Mouse (Mus musculus) G1E-ER4 (cell line): ENCODE measurements around the gene Crybb2. TPM values are rescaled to one million over a fixed set of nuclear protein-coding genes. Genes with fewer than 3 reads are reported as not detected.

Source experiments
- GATA1 ChIP-seq: IDR thresholded peaks from one replicate; pipeline ENCODE4 v1.8.0; 2012; ENCODE audit warnings: low read length, inconsistent platforms
- polyA plus RNA-seq: library from polyadenylated mRNA; stranded (reverse); fragments of >175 nt; gene quantifications from 2 replicates; pipeline ENCODE4 v1.2.3, GENCODE M21; 2012

Gene Crybb2
- polyA plus RNA-seq, 1 experiment, result not detected

DNA sequence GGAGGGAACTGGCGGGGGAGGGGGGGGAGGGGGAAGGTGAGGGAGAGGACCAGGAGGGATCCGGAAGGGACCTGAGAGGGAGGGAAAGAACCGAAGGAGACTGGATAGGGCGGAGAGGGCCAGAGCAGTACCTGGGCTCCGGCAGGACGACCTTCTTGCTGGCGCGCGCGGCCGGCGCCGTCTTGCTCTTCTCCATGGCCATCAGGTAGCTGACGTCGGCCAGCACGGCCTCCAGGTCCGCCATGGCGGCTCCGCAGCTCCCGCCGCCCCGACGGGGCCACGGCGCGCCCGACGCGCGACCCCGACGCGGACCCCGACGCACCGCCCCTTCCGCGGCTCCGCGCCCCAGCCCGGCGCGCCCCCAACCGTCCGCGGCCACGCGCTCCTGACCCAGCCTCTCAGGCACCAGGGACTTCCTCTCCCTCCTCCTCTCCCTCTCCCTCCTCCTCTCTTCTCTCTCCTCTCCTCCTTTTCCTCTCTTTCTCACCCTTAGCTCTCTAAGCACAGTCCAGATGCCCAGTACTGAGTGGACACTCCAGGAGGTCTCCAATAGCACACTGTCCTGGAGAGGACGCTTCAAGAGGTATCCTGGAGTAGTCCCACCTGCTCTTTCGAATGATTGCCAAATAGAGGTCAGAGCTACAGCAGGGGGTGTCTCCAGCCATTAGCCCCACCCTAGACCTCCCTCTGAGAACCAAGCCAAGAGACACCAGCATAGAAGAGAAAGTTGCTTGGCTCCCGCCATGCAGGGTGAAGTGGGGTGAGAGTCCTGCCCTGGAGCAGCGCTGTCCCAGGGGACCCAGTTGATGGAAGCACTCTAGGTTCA is 54.5 kb downstream of the Crybb2 start, which contains the start of gene Grk3:
Grk3 (minus strand) TSS at position 556 of the 826 bp plus-strand sequence.
- no peak for TF ChIP-seq GATA1

DNA sequence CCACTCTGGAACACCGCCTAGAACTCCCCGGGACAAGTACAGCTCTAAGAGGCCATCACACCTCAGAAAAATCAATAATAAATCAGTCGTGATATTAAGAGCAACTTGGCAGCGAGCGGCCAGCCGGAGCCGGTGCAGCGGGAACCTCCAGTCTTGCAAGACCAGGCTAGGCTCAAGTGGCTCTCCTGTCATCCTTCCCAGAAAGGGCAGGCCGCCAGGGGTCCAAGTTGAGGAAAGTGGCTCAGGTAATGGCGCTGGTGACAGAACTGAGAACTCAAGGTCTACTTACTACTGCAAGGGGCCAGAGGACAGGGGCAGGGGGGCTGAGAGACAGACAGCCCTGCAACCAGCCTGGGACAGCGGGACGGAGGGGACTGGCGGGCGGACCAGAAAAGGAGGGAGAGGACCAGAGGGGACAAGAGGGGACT is 55.1 kb downstream of the Crybb2 start:
- TF ChIP-seq GATA1, result no peak

DNA sequence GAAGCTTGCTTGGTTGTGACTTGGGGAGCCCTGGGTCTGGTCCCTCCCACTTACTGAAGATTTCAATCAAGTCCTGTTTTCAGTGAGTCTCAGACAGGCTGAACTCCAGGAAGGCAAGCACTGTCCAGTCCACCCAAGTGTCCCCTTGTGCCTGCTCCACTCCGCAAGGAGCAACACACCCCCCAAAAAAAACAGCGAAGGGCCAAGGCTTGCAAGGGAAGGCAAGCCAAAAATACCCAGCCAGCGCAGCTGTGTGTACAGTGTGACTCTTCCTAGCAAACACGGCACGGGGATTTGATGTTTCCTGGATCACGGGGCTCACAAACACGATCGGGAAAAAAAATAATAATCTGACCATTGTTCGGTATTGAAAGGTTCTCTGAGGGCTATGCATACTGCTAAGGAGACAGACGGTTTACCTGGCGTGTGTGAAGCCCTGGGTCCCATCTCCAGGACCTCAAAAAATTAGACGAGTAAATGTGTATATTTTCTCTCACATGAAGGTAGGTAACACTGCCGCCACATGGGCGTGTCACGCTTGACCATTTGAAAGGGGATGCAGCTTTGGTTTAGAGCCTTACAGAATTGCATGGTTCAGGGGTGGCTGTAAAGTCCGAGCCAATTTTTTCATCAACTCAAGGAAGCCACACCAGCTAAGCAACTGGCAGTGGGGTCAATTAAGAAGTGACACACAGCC is 55.7 kb downstream of the Crybb2 start:
- TF ChIP-seq GATA1, result no peak

DNA sequence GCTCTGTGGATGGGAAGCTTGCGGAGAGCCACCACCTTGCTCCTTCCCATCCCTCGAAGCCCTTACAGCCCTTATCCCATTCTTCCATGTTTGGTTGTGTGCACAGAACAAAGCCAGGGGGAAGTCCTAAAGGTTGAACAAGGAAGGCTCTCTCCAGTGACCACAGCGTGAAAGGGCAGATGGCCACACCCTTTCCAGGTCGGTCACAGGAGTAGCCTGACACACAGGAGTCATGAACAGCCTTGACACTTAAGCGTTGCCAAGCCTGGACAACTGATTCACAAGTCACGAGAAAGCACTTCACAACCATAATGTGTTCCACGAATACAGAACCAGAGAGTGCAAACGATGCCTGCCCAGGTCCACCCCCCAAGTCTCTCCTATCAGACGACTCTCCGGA is 58.0 kb downstream of the Crybb2 start:
- no peak for TF ChIP-seq GATA1

GRCm38 (mm10) chr5:113009183-113009820 is 60.6 kb downstream of the Crybb2 start:
- no peak for TF ChIP-seq GATA1

DNA sequence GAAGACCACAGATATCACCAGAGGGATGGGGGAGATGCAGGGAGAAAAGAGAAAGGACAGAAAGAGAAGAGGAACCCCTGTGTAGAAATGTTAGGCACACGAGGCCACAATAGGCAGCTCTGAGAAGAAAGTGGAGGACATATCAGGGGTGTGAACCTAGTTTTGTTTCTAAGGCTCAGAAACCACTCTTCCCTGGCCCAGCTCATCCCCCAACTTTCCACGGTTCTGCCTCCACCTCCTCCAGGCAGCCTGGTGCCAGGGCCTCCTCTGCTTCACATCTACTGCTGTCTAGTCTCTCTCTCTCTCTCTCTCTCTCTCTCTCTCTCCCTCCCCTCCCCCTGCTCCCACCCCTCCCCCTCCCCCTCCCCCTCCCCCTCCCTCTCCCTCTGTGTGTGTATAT is 61.4 kb downstream of the Crybb2 start:
- TF ChIP-seq GATA1, result no peak

Other genes with a start within 250 kb of the Crybb2 start
- not detected in 2 replicates for gene Myo18b, start 173.8 kb downstream of the Crybb2 start, polyA plus RNA-seq
- not detected in 2 replicates for gene Grk3, start 54.3 kb downstream of the Crybb2 start, polyA plus RNA-seq
- gene Crybb3, start 11.5 kb upstream of the Crybb2 start, polyA plus RNA-seq, result not detected in 2 replicates
- not detected in 2 replicates for gene 2900026A02Rik, start 151.1 kb upstream of the Crybb2 start, polyA plus RNA-seq
- not detected in 2 replicates for gene Tmem211, start 156.8 kb upstream of the Crybb2 start, polyA plus RNA-seq
- gene Sgsm1, start 240.7 kb upstream of the Crybb2 start, polyA plus RNA-seq, result not detected in 2 replicates